Mouse (Mus musculus) neural tube, postnatal 0 days (tissue): ENCODE results near the gene Sec22a. TPM values are rescaled to one million over a fixed set of nuclear protein-coding genes. Genes with fewer than 3 reads are reported as not detected.

Experiments used
- polyA plus RNA-seq: library from polyadenylated mRNA; unstranded; fragments of >200 nt; fragmentation: Nextera tagmentation; extraction: Ambion mirVana; gene quantifications from 2 replicates; pipeline ENCODE4 v1.2.1, GENCODE M21; 2015

Gene Sec22a
- polyA plus RNA-seq, result 35.8 and 37.5 TPM in 2 replicates

DNA sequence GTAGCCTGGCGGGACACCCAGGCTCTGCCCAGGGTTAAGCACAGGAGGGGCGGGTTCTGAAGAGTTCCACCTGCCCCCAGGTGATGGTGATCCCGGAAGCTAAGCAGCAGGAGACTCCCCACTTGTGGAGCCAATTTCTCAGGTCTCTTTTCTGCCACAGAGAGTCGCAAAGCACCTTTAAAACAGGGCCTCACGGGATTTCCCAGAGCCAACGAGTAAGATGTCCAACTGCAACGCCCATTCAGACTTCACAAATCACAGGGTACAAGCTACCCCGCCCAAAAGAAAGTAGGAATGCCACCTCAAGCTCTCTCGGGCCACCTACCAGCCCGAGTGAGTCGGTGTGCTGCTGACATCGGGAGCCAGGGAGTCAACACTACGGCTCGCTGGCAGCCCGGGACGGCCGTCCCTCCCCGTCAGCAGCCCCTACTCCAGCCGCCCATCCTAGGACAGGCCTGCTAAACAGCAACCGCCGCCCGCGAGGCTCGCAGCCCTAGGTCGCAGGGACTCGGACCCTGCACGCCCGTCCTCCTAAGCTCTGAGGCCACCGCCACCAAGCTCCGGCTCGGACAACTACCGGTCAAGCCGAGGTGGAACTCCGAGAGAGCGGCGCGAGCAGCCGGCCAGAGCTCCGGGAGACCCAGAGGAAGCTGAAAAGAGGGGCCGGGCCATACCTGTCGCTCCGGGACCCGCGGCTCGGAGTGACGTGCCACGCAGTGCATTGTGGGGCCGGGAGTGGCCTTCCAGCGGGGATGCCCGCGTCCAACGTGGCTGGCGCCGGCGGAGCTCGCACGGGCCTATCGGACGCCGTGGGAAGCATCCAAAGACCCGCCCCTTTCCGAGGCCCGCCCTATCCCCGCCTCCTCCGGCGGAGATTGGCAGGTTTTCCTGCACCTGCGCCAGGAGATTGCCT is at the start of gene Sec22a:
Gene Sec22a, minus strand, starts transcription at position 769 of the 913 bp plus-strand sequence.

Other genes starting within 250 kb of the Sec22a start
- gene Adcy5, start 209.0 kb downstream of the Sec22a start, polyA plus RNA-seq, result 7.0 and 8.6 TPM in 2 replicates
- 9.1 and 10.2 TPM in 2 replicates for gene Pdia5, start 127.0 kb upstream of the Sec22a start, polyA plus RNA-seq
- 8.7 and 11.8 TPM in 2 replicates for gene Sema5b, start 177.2 kb upstream of the Sec22a start, polyA plus RNA-seq